Mouse (Mus musculus) MEL (cell line): ENCODE data around the gene Vash1. TPM values are rescaled to one million over a fixed set of nuclear protein-coding genes. Genes with fewer than 3 reads are reported as not detected.
A peak's percentile ranks its signal among the peaks of the same experiment; 100 is the strongest.

Experiments
- DNase-seq: peaks from one replicate; pipeline ENCODE4 v3.0.0; 2011; ENCODE audit warnings: low read depth, low spot score
- H3K27ac ChIP-seq: 2 replicates; pipeline ENCODE4 v1.5.1; 2012; ENCODE audit warnings: low read depth, mild to moderate bottlenecking, control low read depth, low read length, moderate library complexity; ENCODE audit not compliant: control insufficient read depth
- H3K27me3 ChIP-seq, 2 experiments: fragments of 150-350 bp in 1 of 2; sonication (generic) in 1 of 2; 2 replicates each; pipeline ENCODE4 v1.6.1; 2012; ENCODE audit warnings: low read length in 2 of 2, mild to moderate bottlenecking in 2 of 2, improper control_type of control experiment in 1 of 2, moderate library complexity in 1 of 2; ENCODE audit not compliant: insufficient read depth in 2 of 2, control insufficient read depth in 1 of 2
- H3K36me3 ChIP-seq, 2 experiments: 2 replicates each; pipeline ENCODE4 v1.6.1; 2012 to 2014; ENCODE audit warnings: low read length in 2 of 2, improper control_type of control experiment in 1 of 2, inconsistent platforms in 1 of 2, mild to moderate bottlenecking in 1 of 2; ENCODE audit not compliant: insufficient read depth in 2 of 2, control insufficient read depth in 1 of 2
- H3K4me1 ChIP-seq, 2 experiments: fragments of 150-350 bp in 1 of 2; sonication (generic) in 1 of 2; 2 replicates each; pipeline ENCODE4 v1.6.1; 2012; ENCODE audit warnings: low read length in 2 of 2, improper control_type of control experiment in 1 of 2, mild to moderate bottlenecking in 1 of 2; ENCODE audit not compliant: insufficient read depth in 2 of 2, control insufficient read depth in 1 of 2
- H3K4me3 ChIP-seq, 2 experiments: fragments of 150-350 bp in 1 of 2; sonication (generic) in 1 of 2; 2 replicates each; pipeline ENCODE4 v1.5.1; 2012; ENCODE audit warnings: low read depth in 2 of 2, low read length in 2 of 2, mild to moderate bottlenecking in 2 of 2, moderate library complexity in 2 of 2, control low read depth in 1 of 2, improper control_type of control experiment in 1 of 2; ENCODE audit not compliant: control insufficient read depth in 1 of 2, insufficient read depth in 1 of 2
- H3K79me2 ChIP-seq: 2 replicates; pipeline ENCODE4 v1.6.1; 2012; ENCODE audit warnings: mild to moderate bottlenecking, low read length, moderate library complexity; ENCODE audit not compliant: control insufficient read depth, poor library complexity, insufficient read depth
- H3K9ac ChIP-seq: 2 replicates; pipeline ENCODE4 v1.6.1; 2012; ENCODE audit warnings: low read depth, mild to moderate bottlenecking, control low read depth, low read length, moderate library complexity; ENCODE audit not compliant: control insufficient read depth, poor library complexity, severe bottlenecking
- H3K9me3 ChIP-seq: fragments of 150-350 bp; sonication (generic); replicated peaks from 2 replicates; pipeline ENCODE4 v1.6.1; 2012; ENCODE audit warnings: mild to moderate bottlenecking, low read length, improper control_type of control experiment, moderate library complexity; ENCODE audit not compliant: insufficient read depth
- BHLHE40 ChIP-seq: IDR thresholded peaks from 2 replicates; pipeline ENCODE4 v1.6.1; 2012; ENCODE audit warnings: low read depth, mild to moderate bottlenecking, inconsistent platforms, low read length, improper control_type of control experiment, borderline replicate concordance
- EP300 ChIP-seq, 2 experiments: IDR thresholded peaks; 2 replicates each; pipeline ENCODE4 v1.6.1; 2011; ENCODE audit warnings: improper control_type of control experiment in 2 of 2, low read length in 2 of 2, low read depth in 1 of 2, mild to moderate bottlenecking in 1 of 2
- ETS1 ChIP-seq: IDR thresholded peaks from 2 replicates; pipeline ENCODE4 v1.6.1; 2012; ENCODE audit warnings: low read depth, mild to moderate bottlenecking, inconsistent platforms, low read length, improper control_type of control experiment, moderate library complexity
- HCFC1 ChIP-seq: IDR thresholded peaks from 2 replicates; pipeline ENCODE4 v1.6.1; 2012; ENCODE audit warnings: low read depth, mild to moderate bottlenecking, inconsistent platforms, low read length, improper control_type of control experiment, moderate library complexity
- KAT2A ChIP-seq: conservative IDR thresholded peaks from 2 replicates; pipeline ENCODE4 v1.6.1; 2012; ENCODE audit warnings: low read depth, low read length, improper control_type of control experiment, inconsistent platforms
- MAFK ChIP-seq: IDR thresholded peaks from 2 replicates; pipeline ENCODE4 v1.6.1; 2011; ENCODE audit warnings: low read depth, mild to moderate bottlenecking, low read length, improper control_type of control experiment, borderline replicate concordance
- SMC3 ChIP-seq: IDR thresholded peaks from 2 replicates; pipeline ENCODE4 v1.6.1; 2011; ENCODE audit warnings: low read depth, low read length, improper control_type of control experiment
- TAL1 ChIP-seq: IDR thresholded peaks from 2 replicates; pipeline ENCODE4 v1.6.1; 2012; ENCODE audit warnings: mild to moderate bottlenecking, inconsistent platforms, low read length, moderate library complexity, mixed read lengths
- TBP ChIP-seq: IDR thresholded peaks from 2 replicates; pipeline ENCODE4 v1.8.0; 2011; ENCODE audit warnings: low read depth, low read length, improper control_type of control experiment
- TCF12 ChIP-seq: IDR thresholded peaks from 2 replicates; pipeline ENCODE4 v1.6.1; 2014; ENCODE audit warnings: low read depth, mild to moderate bottlenecking, inconsistent platforms, low read length, improper control_type of control experiment, moderate library complexity
- USF2 ChIP-seq, 2 experiments: IDR thresholded peaks; 2 replicates each; pipeline ENCODE4 v1.6.1; 2011 to 2012; ENCODE audit warnings: improper control_type of control experiment in 2 of 2, low read length in 2 of 2, borderline replicate concordance in 1 of 2, inconsistent platforms in 1 of 2, low read depth in 1 of 2, mild to moderate bottlenecking in 1 of 2; ENCODE audit not compliant: insufficient read depth in 1 of 2
- polyA plus RNA-seq, 2 experiments: library from polyadenylated mRNA; stranded (reverse) in 1 of 2; unstranded in 1 of 2; fragments of >175 nt in 1 of 2; fragments of >200 nt in 1 of 2; gene quantifications; 2 replicates each; pipeline versions ENCODE4 v1.2.1 to v1.2.4; 2012; ENCODE audit warnings: low replicate concordance in 2 of 2, low read depth in 1 of 2; ENCODE audit not compliant: insufficient read length in 2 of 2, insufficient read depth in 1 of 2, missing spikeins in 1 of 2
- total RNA-seq: library from RNA; depleted of rRNA; stranded (reverse); fragments of 300-350 nt; gene quantifications from 2 replicates; pipeline ENCODE4 v1.2.3, GENCODE M21; 2012

Gene Vash1
- total and polyA plus RNA-seq, 3 experiments, result 0.24 to 0.39 TPM; not detected in 1

DNA sequence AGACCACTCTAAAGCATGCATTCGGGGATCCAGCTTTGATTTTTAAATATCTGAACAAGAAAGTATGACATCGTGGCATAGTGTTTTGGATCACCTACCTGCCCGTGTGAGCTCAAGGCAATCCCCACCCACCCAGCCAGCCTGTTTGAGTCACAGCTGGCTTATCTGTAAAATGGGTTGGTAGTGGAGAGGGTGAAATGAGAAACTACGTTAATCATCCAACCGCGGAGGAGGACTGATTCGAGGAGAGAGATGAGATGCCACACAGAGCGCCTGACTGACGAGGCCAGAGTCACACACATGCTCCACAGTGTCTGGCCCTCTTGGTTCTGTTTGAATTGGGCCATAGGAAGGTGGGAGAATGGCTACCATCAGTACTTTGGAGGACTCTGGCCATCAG is 3.1 kb downstream of the Vash1 start:
- Histone ChIP-seq H3K27ac (no peak overlapping the region), H3K27me3 (no peaks in the 10 kb centered on the region; a peak in 1 of 4 replicates), H3K9me3 (no peaks in the 10 kb centered on the region), H3K36me3 (no peaks in the 10 kb centered on the region), H3K4me3 (no peak overlapping the region), H3K79me2 (no peaks in the 10 kb centered on the region; the same call in 1 of the 2 replicates), H3K4me1 (peaks cover 0 to 5% of the 10 kb centered on the region in 2 experiments; a peak in 1 of 4 replicates), H3K9ac (no peak overlapping the region)
- DNase-seq, result no peak
- no peak for TF ChIP-seq HCFC1
- no peak for TF ChIP-seq USF2 (IDR thresholded peaks at IDR 0.05; ENCODE audit: borderline replicate concordance in 1 of 2, insufficient read depth in 1 of 2, low read depth in 1 of 2, low read length in 2 of 2)
- no peak for TF ChIP-seq SMC3
- TF ChIP-seq MAFK, result no peak

GRCm38 (mm10) chr12:86682178-86682577 is 3.7 kb downstream of the Vash1 start:
- H3K4me1 ChIP-seq, result peaks cover 0 to 5% of the 10 kb centered on the region in 2 experiments; a peak in 1 of 4 replicates
- TF ChIP-seq TBP (no peak), ETS1 (no peak), KAT2A (no peak), BHLHE40 (no peak), EP300 (IDR thresholded peaks at IDR 0.05; ENCODE audit: low read depth in 1 of 2, low read length in 2 of 2) (no peak)
- TF ChIP-seq, all 39 proteins: peak for 0

GRCm38 (mm10) chr12:86683698-86684097 is 5.2 kb downstream of the Vash1 start:
- no peaks in the 10 kb centered on the region for H3K36me3 ChIP-seq
- 0 out of 4 replicates have a peak, but pooled peaks cover 0 to 8% of the 10 kb centered on the region in 2 experiments for H3K4me1 ChIP-seq
- DNase-seq, result peak; percentile 73
- no peak overlapping the region for H3K27ac ChIP-seq
- no peaks in the 10 kb centered on the region for H3K9me3 ChIP-seq
- no peaks in the 10 kb centered on the region; the same call in 1 of the 2 replicates for H3K79me2 ChIP-seq
- no peak overlapping the region for H3K9ac ChIP-seq
- no peak overlapping the region for H3K4me3 ChIP-seq
- H3K27me3 ChIP-seq, result no peaks in the 10 kb centered on the region
- TF ChIP-seq HCFC1, result no peak
- peak; percentile 26; the same call in 1 of the 2 replicates for TF ChIP-seq TAL1
- peak; percentile 28 to 53; a peak in 3 of 4 replicates for TF ChIP-seq EP300 (IDR thresholded peaks at IDR 0.05; ENCODE audit: low read depth in 1 of 2, low read length in 2 of 2)
- TF ChIP-seq TCF12, result 0 out of 2 replicates have a peak, but pooled peaks have one; percentile 23
- TF ChIP-seq, all 39 proteins: peak for 3

More at GRCm38 (mm10) chr12:86682178-86682577, 3.7 kb downstream of the Vash1 start:
- Histone ChIP-seq H3K9ac (no peak overlapping the region), H3K9me3 (no peaks in the 10 kb centered on the region), H3K27ac (no peak overlapping the region), H3K79me2 (no peaks in the 10 kb centered on the region; the same call in 1 of the 2 replicates), H3K4me3 (no peak overlapping the region), H3K27me3 (no peaks in the 10 kb centered on the region), H3K36me3 (no peaks in the 10 kb centered on the region)
- DNase-seq, result no peak
